Mouse (Mus musculus) myocyte (in vitro differentiated cells): Measurements from ENCODE around the gene Elf3. TPM values are rescaled to one million over a fixed set of nuclear protein-coding genes. Genes with fewer than 3 reads are reported as not detected.

ENCODE experiments used
- H3K27me3 ChIP-seq: one replicate; pipeline ENCODE4 v1.6.1; 2011; ENCODE audit not compliant: control insufficient read depth, insufficient read depth, insufficient read length
- H3K36me3 ChIP-seq: one replicate; pipeline ENCODE4 v1.6.1; 2011; ENCODE audit not compliant: control insufficient read depth, insufficient read depth
- H3K4me2 ChIP-seq: one replicate; pipeline ENCODE4 v1.6.1; 2011; ENCODE audit warnings: low read depth, control low read depth
- H3K4me3 ChIP-seq: one replicate; pipeline ENCODE4 v1.5.1; 2011; ENCODE audit warnings: mild to moderate bottlenecking, control low read depth, moderate library complexity
- H3K79me2 ChIP-seq: one replicate; pipeline ENCODE4 v1.6.1; 2011; ENCODE audit not compliant: control insufficient read depth, insufficient read depth
- H3ac ChIP-seq: one replicate; pipeline ENCODE4 v1.6.1; 2011; ENCODE audit not compliant: control insufficient read depth, insufficient read length
- CEBPB ChIP-seq: IDR thresholded peaks from 2 replicates; pipeline ENCODE4 v1.6.1; 2011; ENCODE audit warnings: mild to moderate bottlenecking, moderate library complexity; ENCODE audit not compliant: poor library complexity, insufficient read depth, severe bottlenecking
- E2F4 ChIP-seq: IDR thresholded peaks from one replicate; pipeline ENCODE4 v1.6.1; 2011; ENCODE audit warnings: mild to moderate bottlenecking, control low read depth, moderate library complexity; ENCODE audit not compliant: insufficient read depth
- MAX ChIP-seq: IDR thresholded peaks from one replicate; pipeline ENCODE4 v1.6.1; 2011; ENCODE audit warnings: low read depth, mild to moderate bottlenecking, control low read depth
- MYOD1 ChIP-seq, 3 experiments: IDR thresholded peaks; one replicate each; pipeline ENCODE4 v1.6.1; 2011; ENCODE audit warnings: control low read depth in 2 of 3, low read depth in 2 of 3, mild to moderate bottlenecking in 2 of 3, moderate library complexity in 1 of 3; ENCODE audit not compliant: insufficient read length in 2 of 3, control insufficient read depth in 1 of 3
- MYOG ChIP-seq, 3 experiments: IDR thresholded peaks; one replicate each; pipeline ENCODE4 v1.6.1; 2011; ENCODE audit warnings: control low read depth in 2 of 3, low read depth in 2 of 3, mild to moderate bottlenecking in 2 of 3; ENCODE audit not compliant: insufficient read length in 2 of 3, control insufficient read depth in 1 of 3, insufficient read depth in 1 of 3
- POLR2A ChIP-seq: IDR thresholded peaks from one replicate; pipeline ENCODE4 v1.6.1; 2011; ENCODE audit warnings: low read depth, mild to moderate bottlenecking, control low read depth, moderate library complexity; ENCODE audit not compliant: insufficient read length
- POLR2AphosphoS2 ChIP-seq: IDR thresholded peaks from one replicate; pipeline ENCODE4 v1.6.1; 2011; ENCODE audit warnings: low read depth, control low read depth; ENCODE audit not compliant: insufficient read length
- REST ChIP-seq: IDR thresholded peaks from one replicate; pipeline ENCODE4 v1.6.1; 2011; ENCODE audit warnings: mild to moderate bottlenecking, control low read depth, moderate library complexity; ENCODE audit not compliant: insufficient read depth, insufficient read length
- SRF ChIP-seq: IDR thresholded peaks from one replicate; pipeline ENCODE4 v1.6.1; 2011; ENCODE audit warnings: low read depth; ENCODE audit not compliant: control insufficient read depth, insufficient read length
- TCF12 ChIP-seq: IDR thresholded peaks from one replicate; pipeline ENCODE4 v1.6.1; 2011; ENCODE audit warnings: mild to moderate bottlenecking, control low read depth; ENCODE audit not compliant: poor library complexity, insufficient read depth, severe bottlenecking
- TCF3 ChIP-seq: IDR thresholded peaks from one replicate; pipeline ENCODE4 v1.6.1; 2011; ENCODE audit warnings: low read depth, control low read depth; ENCODE audit not compliant: insufficient read length
- USF1 ChIP-seq: IDR thresholded peaks from one replicate; pipeline ENCODE4 v1.6.1; 2011; ENCODE audit warnings: low read depth, mild to moderate bottlenecking, control low read depth, moderate library complexity
- polyA plus RNA-seq: library from polyadenylated mRNA; unstranded; fragments of >200 nt; fragmentation: generic; extraction: Trizol; gene quantifications from one replicate; pipeline ENCODE4 v1.2.1, GENCODE M21; 2012; ENCODE audit warnings: missing spikeins

Elf3 gene
- polyA plus RNA-seq, 1 experiment: 0.10 TPM

DNA sequence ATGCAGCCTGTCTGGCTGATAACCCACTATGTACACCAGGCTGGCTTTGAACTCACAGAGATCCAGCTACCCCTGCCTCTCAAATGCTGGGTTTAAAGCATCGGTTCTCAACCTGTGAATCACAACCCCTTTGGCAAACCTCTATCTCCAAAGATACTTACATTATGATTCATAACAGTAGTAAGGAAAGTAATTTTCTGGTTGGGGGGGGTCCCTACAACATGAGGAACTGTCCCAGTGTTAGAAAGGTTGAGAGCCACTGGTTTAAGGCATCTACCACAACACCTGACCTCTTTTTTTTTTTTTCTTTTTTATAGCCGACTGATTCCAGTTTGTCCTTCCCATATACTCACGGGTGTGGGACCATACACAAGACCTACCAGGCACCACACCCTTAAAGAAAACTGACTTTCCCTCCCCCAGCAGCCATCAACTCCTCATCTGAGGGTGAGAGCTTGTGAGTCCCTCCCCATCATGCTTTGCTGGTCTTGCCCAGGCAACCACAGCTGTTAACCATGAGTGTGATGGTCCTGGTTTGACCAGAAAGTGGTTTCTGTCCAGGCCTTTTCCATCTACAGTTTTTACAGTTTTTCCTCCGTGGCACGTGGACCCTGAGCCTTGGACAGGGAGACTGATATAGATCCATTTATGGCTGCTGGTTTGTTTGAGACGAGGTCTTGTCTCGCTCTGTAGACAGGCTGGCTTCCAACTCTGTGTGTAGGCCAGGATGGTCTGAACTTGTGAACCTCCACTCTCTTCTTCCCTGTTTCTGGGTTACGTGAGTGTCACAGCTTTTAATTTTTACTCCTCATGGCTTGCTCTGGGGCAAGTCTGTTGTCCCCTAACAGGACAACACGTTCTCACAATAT is 44.4 kb downstream of the Elf3 start:
- H3K4me3 ChIP-seq: no peak overlapping the region
- no peak overlapping the region for H3ac ChIP-seq
- no peaks in the 10 kb centered on the region for H3K27me3 ChIP-seq
- no peak overlapping the region for H3K4me2 ChIP-seq
- no peaks in the 10 kb centered on the region for H3K36me3 ChIP-seq
- TF ChIP-seq E2F4 (no peak), POLR2A (no peak), MAX (no peak), POLR2AphosphoS2 (no peak), SRF (no peak), TCF3 (no peak), CEBPB (no peak), TCF12 (no peak), MYOD1 (IDR thresholded peaks at IDR 0.05; ENCODE audit: control insufficient read depth in 1 of 3, insufficient read length in 2 of 3, low read depth in 2 of 3) (no peak), REST (no peak), MYOG (IDR thresholded peaks at IDR 0.05; ENCODE audit: control insufficient read depth in 1 of 3, insufficient read depth in 1 of 3, insufficient read length in 2 of 3, low read depth in 2 of 3) (no peak), USF1 (no peak)
- no peaks in the 10 kb centered on the region for H3K79me2 ChIP-seq

DNA sequence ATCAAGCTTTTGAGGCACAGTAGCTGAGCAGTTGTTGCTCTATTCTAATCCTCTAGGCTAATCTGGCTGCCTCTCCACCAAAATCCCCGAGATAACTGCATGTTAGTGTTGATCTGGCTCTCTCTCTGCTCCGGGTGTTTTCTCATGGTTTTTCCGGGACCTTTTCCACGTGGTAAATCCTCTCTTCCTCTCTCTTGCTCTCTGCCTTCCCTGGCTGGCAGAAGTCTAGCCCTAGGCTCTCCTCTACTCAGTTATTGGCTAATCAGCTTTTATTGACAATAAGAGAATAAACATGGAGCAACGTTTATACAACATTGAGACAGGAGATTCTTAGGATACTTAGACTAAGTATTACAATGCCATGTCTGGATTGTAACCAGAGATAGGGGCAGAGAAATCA is 47.9 kb downstream of the Elf3 start:
- H3K4me3 ChIP-seq: no peak overlapping the region
- TF ChIP-seq USF1: no peak
- TF ChIP-seq TCF12: no peak
- no peak for TF ChIP-seq REST
- no peak for TF ChIP-seq SRF
- no peak for TF ChIP-seq E2F4
- no peak for TF ChIP-seq TCF3
- TF ChIP-seq MAX: no peak
- no peak for TF ChIP-seq MYOG (IDR thresholded peaks at IDR 0.05; ENCODE audit: control insufficient read depth in 1 of 3, insufficient read depth in 1 of 3, insufficient read length in 2 of 3, low read depth in 2 of 3)
- no peak for TF ChIP-seq CEBPB
- no peak for TF ChIP-seq POLR2A
- no peak for TF ChIP-seq POLR2AphosphoS2
- no peak for TF ChIP-seq MYOD1 (IDR thresholded peaks at IDR 0.05; ENCODE audit: control insufficient read depth in 1 of 3, insufficient read length in 2 of 3, low read depth in 2 of 3)
- no peaks in the 10 kb centered on the region for H3K79me2 ChIP-seq
- H3K27me3 ChIP-seq: no peaks in the 10 kb centered on the region
- no peaks in the 10 kb centered on the region for H3K36me3 ChIP-seq
- H3ac ChIP-seq: no peak overlapping the region
- peak overlapping the region; percentile 53 for H3K4me2 ChIP-seq

DNA sequence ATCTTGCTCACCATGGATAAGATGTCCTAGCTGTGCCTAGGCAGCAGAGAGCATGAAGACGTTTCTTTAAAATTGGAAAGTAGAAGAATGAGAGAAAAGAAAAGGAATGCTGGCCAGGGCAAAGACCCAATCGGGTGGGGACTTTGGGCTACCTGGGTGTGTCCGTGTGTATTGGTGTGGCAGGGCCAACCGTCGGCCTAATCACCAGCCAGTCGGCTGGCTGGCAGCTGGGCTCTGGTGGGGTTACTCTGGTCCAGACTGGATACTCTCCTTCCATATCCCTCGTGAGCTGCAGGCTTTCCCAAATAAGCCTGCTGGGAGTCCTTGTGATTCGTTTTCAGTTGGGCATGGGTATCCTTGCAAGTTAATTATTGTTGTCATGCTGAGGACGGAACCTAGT is 49.7 kb downstream of the Elf3 start:
- Histone ChIP-seq H3K27me3 (no peaks in the 10 kb centered on the region), H3ac (no peak overlapping the region), H3K36me3 (no peaks in the 10 kb centered on the region), H3K4me3 (no peak overlapping the region), H3K79me2 (no peaks in the 10 kb centered on the region), H3K4me2 (no peak overlapping the region)
- TF ChIP-seq USF1 (no peak), MYOG (IDR thresholded peaks at IDR 0.05; ENCODE audit: control insufficient read depth in 1 of 3, insufficient read depth in 1 of 3, insufficient read length in 2 of 3, low read depth in 2 of 3) (peak in 1 of 3 experiments; percentile 9)

- H3ac ChIP-seq: no peak overlapping the region
- no peaks in the 10 kb centered on the region for H3K79me2 ChIP-seq
- no peak overlapping the region for H3K4me3 ChIP-seq
- H3K36me3 ChIP-seq: no peaks in the 10 kb centered on the region
- H3K4me2 ChIP-seq: no peak overlapping the region
- H3K27me3 ChIP-seq: no peaks in the 10 kb centered on the region
- TF ChIP-seq REST (no peak), MAX (no peak), POLR2AphosphoS2 (no peak), TCF12 (no peak), MYOD1 (IDR thresholded peaks at IDR 0.05; ENCODE audit: control insufficient read depth in 1 of 3, insufficient read length in 2 of 3, low read depth in 2 of 3) (no peak), SRF (no peak), CEBPB (no peak), MYOG (IDR thresholded peaks at IDR 0.05; ENCODE audit: control insufficient read depth in 1 of 3, insufficient read depth in 1 of 3, insufficient read length in 2 of 3, low read depth in 2 of 3) (no peak), POLR2A (no peak), USF1 (no peak), TCF3 (no peak), E2F4 (no peak)
Measured at GRCm38 (mm10) chr1:135206586-135207339, 51.6 kb downstream of the Elf3 start.
